ENCODE assay signal across 27 mouse cellular contexts in genomic region chr1:73685734-73686133, GRCm38 (mm10).
DNase-seq lines count a peak whose midpoint lies in the region; ATAC-seq and TF ChIP-seq lines count a peak whose summit lies in the region.
"Had no signal": no experiment of that assay in that cellular context is flagged by ENCODE, and none has a peak within 500 bp of the region (broad histone marks: within the 10 kb centered on the region; RNA-seq: fewer than 3 reads in every experiment).

No protein-coding gene starts in this region.

- no peak for ATAC-seq in kidney, postnatal 0 days (replicated peaks; ENCODE audit: low FRiP score, low read depth)
- ATAC-seq in hindbrain, embryonic 16.5 days, result no peak
- ATAC-seq: forebrain, embryonic 14.5 days; midbrain, embryonic 13.5 days had no signal

- no peaks in the 10 kb centered on the region for H3K36me3 ChIP-seq in heart, embryonic 10.5 days
- no peaks in the 10 kb centered on the region for H3K36me3 ChIP-seq in kidney, postnatal 0 days (ENCODE audit: insufficient read depth, low read length)
- no peaks in the 10 kb centered on the region for H3K36me3 ChIP-seq in myocyte (ENCODE audit: control insufficient read depth, insufficient read depth)
- H3K36me3 ChIP-seq in hindbrain, embryonic 16.5 days (ENCODE audit: control insufficient read depth, insufficient read depth, low read length), result no peaks in the 10 kb centered on the region
- H3K36me3 ChIP-seq: embryonic facial prominence, embryonic 10.5 days; embryonic facial prominence, embryonic 15.5 days; heart, embryonic 13.5 days; hindbrain, embryonic 10.5 days; hindbrain, embryonic 15.5 days; limb, embryonic 12.5 days; liver, embryonic 15.5 days; midbrain, embryonic 13.5 days had no signal

- TF ChIP-seq CTCF in kidney, postnatal 0 days (IDR thresholded peaks at IDR 0.05; ENCODE audit: low read depth), result no peak

- peak overlapping the region; percentile 38; the same call in 1 of the 2 replicates for H3K27ac ChIP-seq in heart, embryonic 10.5 days
- H3K27ac ChIP-seq in kidney, postnatal 0 days, result no peak overlapping the region
- no peak overlapping the region for H3K27ac ChIP-seq in hindbrain, embryonic 16.5 days (ENCODE audit: low read depth, low read length)
- H3K27ac ChIP-seq: embryonic facial prominence, embryonic 10.5 days; embryonic facial prominence, embryonic 15.5 days; heart, adult 2 months; heart, embryonic 13.5 days; hindbrain, embryonic 10.5 days; hindbrain, embryonic 15.5 days; left cerebral cortex, adult 2 months; limb, embryonic 12.5 days; liver, embryonic 15.5 days; midbrain, embryonic 13.5 days had no signal

- no peak overlapping the region for H3K4me2 ChIP-seq in kidney, postnatal 0 days (ENCODE audit: low read length)
- H3K4me2 ChIP-seq in myocyte (ENCODE audit: low read depth), result peak overlapping the region; percentile 33
- H3K4me2 ChIP-seq in hindbrain, embryonic 16.5 days (ENCODE audit: low read length), result no peak overlapping the region
- H3K4me2 ChIP-seq: embryonic facial prominence, embryonic 15.5 days; heart, embryonic 13.5 days; hindbrain, embryonic 15.5 days; limb, embryonic 12.5 days; liver, embryonic 15.5 days; midbrain, embryonic 13.5 days had no signal

- H3K4me3 ChIP-seq in heart, embryonic 10.5 days, result no peak overlapping the region
- no peak overlapping the region for H3K4me3 ChIP-seq in kidney, postnatal 0 days (replicated peaks; ENCODE audit: low read depth, low read length)
- no peak overlapping the region for H3K4me3 ChIP-seq in myocyte
- H3K4me3 ChIP-seq in hindbrain, embryonic 16.5 days (ENCODE audit: low read length), result no peak overlapping the region
- H3K4me3 ChIP-seq: embryonic facial prominence, embryonic 10.5 days; embryonic facial prominence, embryonic 15.5 days; heart, adult 2 months; heart, embryonic 13.5 days; hindbrain, embryonic 10.5 days; hindbrain, embryonic 15.5 days; left cerebral cortex, adult 2 months; limb, embryonic 12.5 days; liver, embryonic 15.5 days; midbrain, embryonic 13.5 days had no signal

- H3ac ChIP-seq in myocyte (ENCODE audit: control insufficient read depth, insufficient read length), result no peak overlapping the region

- no peaks in the 10 kb centered on the region for H3K9me3 ChIP-seq in heart, embryonic 10.5 days
- no peaks in the 10 kb centered on the region for H3K9me3 ChIP-seq in kidney, postnatal 0 days (replicated peaks; ENCODE audit: low read length)
- no peaks in the 10 kb centered on the region for H3K9me3 ChIP-seq in hindbrain, embryonic 16.5 days (ENCODE audit: control insufficient read depth, low read length)
- H3K9me3 ChIP-seq: embryonic facial prominence, embryonic 10.5 days; embryonic facial prominence, embryonic 15.5 days; hindbrain, embryonic 10.5 days; hindbrain, embryonic 15.5 days; limb, embryonic 12.5 days; liver, embryonic 15.5 days; midbrain, embryonic 13.5 days had no signal

- no peaks in the 10 kb centered on the region for H3K79me2 ChIP-seq in myocyte (ENCODE audit: control insufficient read depth, insufficient read depth)

- 77% methylated on average over 4 of the region's 4 CpGs for WGBS in heart, embryonic 10.5 days
- 53% methylated on average over 4 of the region's 4 CpGs for WGBS in kidney, postnatal 0 days
- 64% methylated on average over 4 of the region's 4 CpGs for WGBS in hindbrain, embryonic 16.5 days

- peaks cover 8% of the 10 kb centered on the region for H3K4me1 ChIP-seq in heart, embryonic 10.5 days
- H3K4me1 ChIP-seq in kidney, postnatal 0 days (replicated peaks; ENCODE audit: insufficient read depth, low read length), result 0 out of 2 replicates have a peak, but pooled peaks cover 3% of the 10 kb centered on the region
- no peaks in the 10 kb centered on the region for H3K4me1 ChIP-seq in hindbrain, embryonic 16.5 days (ENCODE audit: control insufficient read depth, insufficient read depth, low read depth, low read length)
- H3K4me1 ChIP-seq: embryonic facial prominence, embryonic 15.5 days; hindbrain, embryonic 15.5 days; liver, embryonic 15.5 days; midbrain, embryonic 13.5 days had no signal

- intact Hi-C loops in heart, postnatal 25 days (cut with DNase I), result no loop called here

- TF ChIP-seq POLR2A in myocyte (IDR thresholded peaks at IDR 0.05; ENCODE audit: insufficient read length, low read depth), result no peak

- no peak for DNase-seq in heart, embryonic 10.5 days (ENCODE audit: low spot score)
- no peak for DNase-seq in heart, postnatal 25 days (ENCODE audit: low spot score)
- peak; percentile 66 for DNase-seq in kidney, postnatal 0 days (ENCODE audit: low spot score)
- no peak for DNase-seq in kidney, adult 18-20 months
- DNase-seq in 3T3-L1 (ENCODE audit: low read depth, low spot score), result peak; percentile 11
- DNase-seq: cerebellum, adult 8-10 months; cerebellum, postnatal 25 days; heart, adult 2 months; heart, postnatal 10 days; kidney, postnatal 10 days; lung, postnatal 36 days; right cerebral cortex, adult 18-20 months; spleen, adult 18-20 months; thymus, adult 2 months; thymus, postnatal 36 days had no signal

- H3K9ac ChIP-seq in kidney, postnatal 0 days (ENCODE audit: low read depth, low read length), result no peak overlapping the region
- H3K9ac ChIP-seq in hindbrain, embryonic 16.5 days (ENCODE audit: low read depth, low read length), result no peak overlapping the region
- H3K9ac ChIP-seq: embryonic facial prominence, embryonic 15.5 days; heart, embryonic 13.5 days; hindbrain, embryonic 15.5 days; limb, embryonic 12.5 days; liver, embryonic 15.5 days; midbrain, embryonic 13.5 days had no signal

- no peaks in the 10 kb centered on the region for H3K27me3 ChIP-seq in heart, embryonic 10.5 days (ENCODE audit: insufficient read depth, poor library complexity, severe bottlenecking)
- H3K27me3 ChIP-seq in kidney, postnatal 0 days (ENCODE audit: insufficient read depth, low read length), result no peaks in the 10 kb centered on the region
- no peaks in the 10 kb centered on the region for H3K27me3 ChIP-seq in myocyte (ENCODE audit: control insufficient read depth, insufficient read depth, insufficient read length)
- H3K27me3 ChIP-seq in hindbrain, embryonic 16.5 days (replicated peaks; ENCODE audit: control insufficient read depth, insufficient read depth, low read length), result no peaks in the 10 kb centered on the region
- H3K27me3 ChIP-seq: embryonic facial prominence, embryonic 15.5 days; heart, embryonic 13.5 days; hindbrain, embryonic 15.5 days; limb, embryonic 12.5 days; liver, embryonic 15.5 days; midbrain, embryonic 13.5 days had no signal

TF ChIP-seq in myocyte, 11 proteins besides CTCF, POLR2A, EP300 and RAD21:
- TF ChIP-seq REST (IDR thresholded peaks at IDR 0.05; ENCODE audit: insufficient read depth, insufficient read length) (no peak), POLR2AphosphoS2 (IDR thresholded peaks at IDR 0.05; ENCODE audit: insufficient read length, low read depth) (no peak), MAX (IDR thresholded peaks at IDR 0.05; ENCODE audit: low read depth) (no peak), SRF (IDR thresholded peaks at IDR 0.05; ENCODE audit: control insufficient read depth, insufficient read length, low read depth) (no peak), TCF3 (IDR thresholded peaks at IDR 0.05; ENCODE audit: insufficient read length, low read depth) (no peak), MYOG (IDR thresholded peaks at IDR 0.05; ENCODE audit: control insufficient read depth in 1 of 3, insufficient read depth in 1 of 3, insufficient read length in 2 of 3, low read depth in 2 of 3) (peak in 2 of 3 experiments; percentile 9 to 18), MYOD1 (IDR thresholded peaks at IDR 0.05; ENCODE audit: control insufficient read depth in 1 of 3, insufficient read length in 2 of 3, low read depth in 2 of 3) (peak in 2 of 3 experiments; percentile 55 to 71), E2F4 (IDR thresholded peaks at IDR 0.05; ENCODE audit: insufficient read depth) (no peak), USF1 (IDR thresholded peaks at IDR 0.05; ENCODE audit: low read depth) (no peak)

Comparison
In these comparisons a context has a peak if more than half of its experiments do, and no peak if none do; other contexts are left out.
1. DNase-seq: peak in kidney, postnatal 0 days (single experiment) and 3T3-L1 (single experiment); none in heart, embryonic 10.5 days (single experiment), heart, postnatal 25 days (single experiment) and kidney, adult 18-20 months (single experiment).